ENCODE assay signal across 9 mouse cellular contexts in the genomic region with DNA sequence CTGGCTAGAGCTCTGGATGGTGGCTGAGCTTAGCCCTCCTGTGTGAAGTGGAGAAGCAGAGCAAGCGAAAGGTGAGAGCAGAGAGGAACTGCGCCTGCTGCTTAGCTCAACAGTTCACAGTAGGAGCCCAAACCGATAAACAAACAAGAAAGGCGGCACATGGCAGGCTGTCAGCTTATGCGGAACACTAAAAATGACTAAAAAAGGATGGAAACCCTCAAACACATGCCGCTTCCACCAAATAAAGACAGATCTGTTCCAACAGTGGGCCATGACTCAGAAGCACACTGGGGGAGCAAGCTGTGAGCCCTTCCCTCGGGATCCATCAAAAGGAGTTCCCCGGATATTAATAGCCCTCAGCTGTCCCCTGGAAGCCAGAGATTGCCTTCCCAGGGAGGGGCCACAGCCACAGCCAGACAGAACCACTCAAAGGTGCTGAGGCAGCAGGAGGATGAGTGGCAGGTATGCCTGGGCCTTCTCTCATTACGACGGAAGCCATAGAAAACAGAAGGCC. TPM values are rescaled to one million over a fixed set of nuclear protein-coding genes. Genes with fewer than 3 reads are reported as not detected.
DNase-seq lines count a peak whose midpoint lies in the region; ATAC-seq and TF ChIP-seq lines count a peak whose summit lies in the region.
"Had no signal": no experiment of that assay in that cellular context is flagged by ENCODE, and none has a peak within 500 bp of the region (broad histone marks: within the 10 kb centered on the region; RNA-seq: fewer than 3 reads in every experiment).

No protein-coding gene starts in this region.

- H3K9me3 ChIP-seq in kidney, postnatal 0 days (replicated peaks; ENCODE audit: low read length): no peaks in the 10 kb centered on the region
- H3K9me3 ChIP-seq in embryonic facial prominence, embryonic 13.5 days: 0 out of 2 replicates have a peak, but pooled peaks cover 2% of the 10 kb centered on the region
- no peaks in the 10 kb centered on the region for H3K9me3 ChIP-seq in intestine, embryonic 15.5 days
- H3K9me3 ChIP-seq in neural tube, embryonic 14.5 days (ENCODE audit: control insufficient read depth, low read length): no peaks in the 10 kb centered on the region
- H3K9me3 ChIP-seq: lung, embryonic 15.5 days had no signal

- no peaks in the 10 kb centered on the region for H3K27me3 ChIP-seq in kidney, postnatal 0 days (ENCODE audit: insufficient read depth, low read length)
- peaks cover 7% of the 10 kb centered on the region for H3K27me3 ChIP-seq in embryonic facial prominence, embryonic 13.5 days
- H3K27me3 ChIP-seq in intestine, embryonic 15.5 days (replicated peaks): no peaks in the 10 kb centered on the region
- H3K27me3 ChIP-seq in neural tube, embryonic 14.5 days (ENCODE audit: control insufficient read depth, insufficient read depth, low read length): no peaks in the 10 kb centered on the region
- H3K27me3 ChIP-seq: lung, embryonic 15.5 days had no signal

- peak overlapping the region; percentile 44; the same call in 1 of the 2 replicates for H3K27ac ChIP-seq in kidney, postnatal 0 days
- H3K27ac ChIP-seq in embryonic facial prominence, embryonic 13.5 days: 0 out of 2 replicates have a peak overlapping the region, but pooled peaks have one; percentile 30
- H3K27ac ChIP-seq in intestine, embryonic 15.5 days: peak overlapping the region; percentile 75
- H3K27ac ChIP-seq in neural tube, embryonic 14.5 days (ENCODE audit: low read depth, low read length): no peak overlapping the region

- no peak overlapping the region for H3K4me3 ChIP-seq in kidney, postnatal 0 days (replicated peaks; ENCODE audit: low read depth, low read length)
- H3K4me3 ChIP-seq in embryonic facial prominence, embryonic 13.5 days: no peak overlapping the region
- no peak overlapping the region for H3K4me3 ChIP-seq in intestine, embryonic 15.5 days (replicated peaks)
- H3K4me3 ChIP-seq in neural tube, embryonic 14.5 days (ENCODE audit: low read depth, low read length): no peak overlapping the region
- H3K4me3 ChIP-seq: lung, embryonic 15.5 days had no signal

- H3K9ac ChIP-seq in kidney, postnatal 0 days (ENCODE audit: low read depth, low read length): no peak overlapping the region
- H3K9ac ChIP-seq in embryonic facial prominence, embryonic 13.5 days: no peak overlapping the region
- no peak overlapping the region for H3K9ac ChIP-seq in intestine, embryonic 15.5 days
- H3K9ac ChIP-seq in neural tube, embryonic 14.5 days (replicated peaks; ENCODE audit: low read depth, low read length): 0 out of 2 replicates have a peak overlapping the region, but pooled peaks have one; percentile 25
- H3K9ac ChIP-seq: lung, embryonic 15.5 days had no signal

- peaks cover 36% of the 10 kb centered on the region for H3K4me1 ChIP-seq in kidney, postnatal 0 days (replicated peaks; ENCODE audit: insufficient read depth, low read length)
- peaks cover 34% of the 10 kb centered on the region for H3K4me1 ChIP-seq in embryonic facial prominence, embryonic 13.5 days
- H3K4me1 ChIP-seq in intestine, embryonic 15.5 days (replicated peaks): peaks cover 39% of the 10 kb centered on the region
- peaks cover 20% of the 10 kb centered on the region for H3K4me1 ChIP-seq in neural tube, embryonic 14.5 days (ENCODE audit: control insufficient read depth, insufficient read depth, low read length)

- WGBS in kidney, postnatal 0 days: 33% methylated on average over 10 of the region's 10 CpGs
- WGBS in embryonic facial prominence, embryonic 13.5 days: 31% methylated on average over 10 of the region's 10 CpGs
- 27% methylated on average over 10 of the region's 10 CpGs for WGBS in intestine, embryonic 15.5 days
- 20% methylated on average over 10 of the region's 10 CpGs for WGBS in neural tube, embryonic 14.5 days

- 0 out of 2 replicates have a peak, but pooled peaks have one; percentile 16 for ATAC-seq in kidney, postnatal 0 days (replicated peaks; ENCODE audit: low FRiP score, low read depth)
- ATAC-seq in embryonic facial prominence, embryonic 13.5 days (ENCODE audit: insufficient number of reproducible peaks, insufficient read depth, low FRiP score, low TSS enrichment, low read depth): no peak
- ATAC-seq in intestine, embryonic 15.5 days: peak; percentile 32
- ATAC-seq in neural tube, embryonic 14.5 days (ENCODE audit: low read depth): no peak

- DNase-seq in kidney, postnatal 0 days (ENCODE audit: low spot score): no peak
- no peak for DNase-seq in kidney, adult 18-20 months
- peak; percentile 37 for DNase-seq in ES-CJ7 (ENCODE audit: low read depth, low spot score)
- DNase-seq in testis, postnatal 14 days (ENCODE audit: low spot score): no peak
- no peak for DNase-seq in adrenal gland, postnatal 14 days

- TF ChIP-seq CTCF in kidney, postnatal 0 days (IDR thresholded peaks at IDR 0.05; ENCODE audit: low read depth): no peak

- no peaks in the 10 kb centered on the region for H3K36me3 ChIP-seq in kidney, postnatal 0 days (ENCODE audit: insufficient read depth, low read length)
- H3K36me3 ChIP-seq in embryonic facial prominence, embryonic 13.5 days: no peaks in the 10 kb centered on the region
- no peaks in the 10 kb centered on the region for H3K36me3 ChIP-seq in intestine, embryonic 15.5 days
- H3K36me3 ChIP-seq in neural tube, embryonic 14.5 days (ENCODE audit: control insufficient read depth, insufficient read depth, low read length): no peaks in the 10 kb centered on the region
- H3K36me3 ChIP-seq: lung, embryonic 15.5 days had no signal

- H3K4me2 ChIP-seq in kidney, postnatal 0 days (ENCODE audit: low read length): no peak overlapping the region
- no peak overlapping the region for H3K4me2 ChIP-seq in embryonic facial prominence, embryonic 13.5 days
- H3K4me2 ChIP-seq in intestine, embryonic 15.5 days (replicated peaks): peak overlapping the region; percentile 30
- H3K4me2 ChIP-seq in neural tube, embryonic 14.5 days (ENCODE audit: low read depth, low read length): no peak overlapping the region
- H3K4me2 ChIP-seq: lung, embryonic 15.5 days had no signal

RNA-seq across cellular contexts. Expression of a gene that starts 20.8 kb away (rescaled TPM):
- polyA plus RNA-seq in kidney, postnatal 0 days (2015; fragmentation: Nextera tagmentation; extraction: Ambion mirVana): 7.6 and 7.8 TPM in 2 replicates
- polyA plus RNA-seq in embryonic facial prominence, embryonic 13.5 days (2015; fragmentation: Nextera tagmentation; extraction: Ambion mirVana): 4.5 and 5.5 TPM in 2 replicates
- 13.6 and 14.9 TPM in 2 replicates for polyA plus RNA-seq in intestine, embryonic 15.5 days (2015; fragmentation: Nextera tagmentation; extraction: Ambion mirVana)
- 13.6 and 14.6 TPM in 2 replicates for polyA plus RNA-seq in neural tube, embryonic 14.5 days (2014; fragmentation: Nextera tagmentation; extraction: Ambion mirVana)
- total RNA-seq in adrenal gland, postnatal 14 days (2021): 7.9 and 17.4 TPM in 2 replicates

Comparison
In these comparisons a context has a peak if more than half of its experiments do, and no peak if none do; other contexts are left out.
1. ATAC-seq: peak in kidney, postnatal 0 days (single experiment) and intestine, embryonic 15.5 days (single experiment); none in embryonic facial prominence, embryonic 13.5 days (single experiment) and neural tube, embryonic 14.5 days (single experiment).